Mouse (Mus musculus): ENCODE results near the gene Sec14l2.

GRCm38 (mm10) chr11:4133450-4133849 lies 10.2 kb upstream of the Sec14l2 start:
- TF ChIP-seq POLR2A (IDR thresholded peaks at IDR 0.05; ENCODE audit: borderline replicate concordance, insufficient read depth, low read length) (no peak), CTCF (IDR thresholded peaks at IDR 0.05; ENCODE audit: borderline replicate concordance, insufficient read depth, low read depth, low read length) (peak; percentile 26)

All from cerebellum, adult 2 months (tissue).